Mouse (Mus musculus): ENCODE results near the gene Tspan5.

GRCm38 (mm10) chr3:138945516-138945915, 203.5 kb downstream of the Tspan5 start:
- TF ChIP-seq CTCF (IDR thresholded peaks at IDR 0.05; ENCODE audit: low read depth): no peak
- no peak for TF ChIP-seq EP300 (IDR thresholded peaks at IDR 0.05; ENCODE audit: low read depth)

All from liver, embryonic 14.5 days (tissue).